Mouse (Mus musculus): ENCODE results near the gene A530016L24Rik.

The A530016L24Rik gene

GRCm38 (mm10) chr12:112503003-112503771, 13.9 kb downstream of the A530016L24Rik start:
- DNase-seq, result no peak

GRCm38 (mm10) chr12:112506267-112506666, 17.0 kb downstream of the A530016L24Rik start:
- DNase-seq, result no peak

- no peak for DNase-seq
Measured at GRCm38 (mm10) chr12:112507264-112507663, 18.0 kb downstream of the A530016L24Rik start.

- DNase-seq, result no peak
Measured at GRCm38 (mm10) chr12:112507984-112508383, 18.7 kb downstream of the A530016L24Rik start.

GRCm38 (mm10) chr12:112510365-112510732, 21.1 kb downstream of the A530016L24Rik start:
- DNase-seq, result no peak

- no peak for DNase-seq
Measured at GRCm38 (mm10) chr12:112510733-112511372, 21.6 kb downstream of the A530016L24Rik start.

- no peak for DNase-seq
Measured at GRCm38 (mm10) chr12:112514897-112515296, 25.6 kb downstream of the A530016L24Rik start.

GRCm38 (mm10) chr12:112516697-112517337, 27.6 kb downstream of the A530016L24Rik start, which contains the start of gene Tmem179:
Gene Tmem179, minus strand, starts transcription at chr12:112516747.
- peak; percentile 35 for DNase-seq

- no peak for DNase-seq
Measured at GRCm38 (mm10) chr12:112518105-112518504, 28.9 kb downstream of the A530016L24Rik start.

- DNase-seq, result no peak
Measured at GRCm38 (mm10) chr12:112533758-112534157, 44.5 kb downstream of the A530016L24Rik start.

- no peak for DNase-seq
Measured at GRCm38 (mm10) chr12:112537233-112537632, 48.0 kb downstream of the A530016L24Rik start.

- DNase-seq, result no peak
Measured at GRCm38 (mm10) chr12:112538356-112538755, 49.1 kb downstream of the A530016L24Rik start.

GRCm38 (mm10) chr12:112539466-112539965, 50.3 kb downstream of the A530016L24Rik start:
- no peak for DNase-seq

- DNase-seq, result no peak
Measured at GRCm38 (mm10) chr12:112540321-112540720, 51.1 kb downstream of the A530016L24Rik start.

- DNase-seq, result no peak
Measured at GRCm38 (mm10) chr12:112541483-112542091, 52.3 kb downstream of the A530016L24Rik start.

GRCm38 (mm10) chr12:112542257-112542919, 53.1 kb downstream of the A530016L24Rik start:
- DNase-seq, result no peak

- DNase-seq, result peak; percentile 90
Measured at GRCm38 (mm10) chr12:112542920-112543300, 53.7 kb downstream of the A530016L24Rik start.

- DNase-seq, result no peak
Measured at GRCm38 (mm10) chr12:112543941-112544340, 54.7 kb downstream of the A530016L24Rik start.

GRCm38 (mm10) chr12:112544946-112545701, 55.9 kb downstream of the A530016L24Rik start:
- DNase-seq, result no peak

- no peak for DNase-seq
Measured at GRCm38 (mm10) chr12:112546110-112546509, 56.9 kb downstream of the A530016L24Rik start.

GRCm38 (mm10) chr12:112549287-112549686, 60.0 kb downstream of the A530016L24Rik start:
- DNase-seq, result no peak
